Mouse (Mus musculus) intestine, embryonic 14.5 days (tissue): ENCODE results near the gene Pgam1. TPM values are rescaled to one million over a fixed set of nuclear protein-coding genes. Genes with fewer than 3 reads are reported as not detected.

ENCODE experiments used
- ATAC-seq: fragments of 200-750 bp; cut with Nextera tagmentation; replicated peaks from 2 replicates; pipeline ENCODE4 v1.8.0; 2017; ENCODE audit warnings: low read depth, moderate number of reproducible peaks, moderate TSS enrichment, moderate library complexity; ENCODE audit not compliant: low FRiP score, low TSS enrichment
- DNase-seq: peaks from one replicate; pipeline ENCODE4 v3.0.0-alpha.2; 2018; ENCODE audit warnings: low spot score
- H3K27ac ChIP-seq: fragments of 300-500 bp; sonication (generic); 2 replicates; pipeline ENCODE4 v1.5.1; 2014; ENCODE audit warnings: low read depth, mild to moderate bottlenecking, control low read depth
- H3K27me3 ChIP-seq: fragments of 300-500 bp; sonication (generic); replicated peaks from 2 replicates; pipeline ENCODE4 v1.6.1; 2014; ENCODE audit warnings: low read length, control low read depth; ENCODE audit not compliant: control insufficient read depth, insufficient read depth
- H3K36me3 ChIP-seq: fragments of 300-500 bp; sonication (generic); 2 replicates; pipeline ENCODE4 v1.6.1; 2014; ENCODE audit warnings: low read length, control low read depth; ENCODE audit not compliant: control insufficient read depth, insufficient read depth
- H3K4me1 ChIP-seq: fragments of 300-500 bp; sonication (generic); replicated peaks from 2 replicates; pipeline ENCODE4 v1.6.1; 2014; ENCODE audit warnings: low read length, control low read depth, mixed read lengths; ENCODE audit not compliant: control insufficient read depth, insufficient read depth
- H3K4me2 ChIP-seq: fragments of 300-500 bp; sonication (generic); 2 replicates; pipeline ENCODE4 v1.6.1; 2014; ENCODE audit warnings: low read length
- H3K4me3 ChIP-seq: fragments of 300-500 bp; sonication (generic); 2 replicates; pipeline ENCODE4 v1.5.1; 2014; ENCODE audit warnings: low read depth, low read length, control low read depth, mixed read lengths
- H3K9ac ChIP-seq: fragments of 300-500 bp; sonication (generic); 2 replicates; pipeline ENCODE4 v1.6.1; 2014; ENCODE audit warnings: mild to moderate bottlenecking, low read length
- H3K9me3 ChIP-seq: fragments of 300-500 bp; sonication (generic); 2 replicates; pipeline ENCODE4 v1.6.1; 2016; ENCODE audit warnings: low read length, control low read depth; ENCODE audit not compliant: control insufficient read depth
- WGBS: fragments of 180-500 bp; shearing (Covaris S2); extraction: QIAGEN DNeasy Blood & Tissue Kit; methylation state at CpG from one replicate; pipeline ENCODE4 v1.1.7; 2014; 5-methylcytosine and 5-hydroxymethylcytosine counted together
- polyA plus RNA-seq: library from polyadenylated mRNA; unstranded; fragments of >200 nt; fragmentation: Nextera tagmentation; extraction: Ambion mirVana; gene quantifications from 2 replicates; pipeline ENCODE4 v1.2.1, GENCODE M21; 2014

The Pgam1 gene
- polyA plus RNA-seq, 1 experiment from 2014 or later: 819 TPM

- 87% methylated on average over 7 of the region's 7 CpGs for WGBS
- H3K9me3 ChIP-seq: no peaks in the 10 kb centered on the region
- H3K36me3 ChIP-seq: peaks cover 98% of the 10 kb centered on the region
- ATAC-seq (no peak), DNase-seq (no peak)
- no peak overlapping the region for H3K9ac ChIP-seq
- no peaks in the 10 kb centered on the region for H3K27me3 ChIP-seq
- no peaks in the 10 kb centered on the region for H3K4me1 ChIP-seq
- H3K4me2 ChIP-seq: no peak overlapping the region
- no peak overlapping the region for H3K4me3 ChIP-seq
- no peak overlapping the region for H3K27ac ChIP-seq
These were observed 32.1 kb downstream of the Pgam1 start for GRCm38 (mm10) chr19:41943841-41944240.

DNA sequence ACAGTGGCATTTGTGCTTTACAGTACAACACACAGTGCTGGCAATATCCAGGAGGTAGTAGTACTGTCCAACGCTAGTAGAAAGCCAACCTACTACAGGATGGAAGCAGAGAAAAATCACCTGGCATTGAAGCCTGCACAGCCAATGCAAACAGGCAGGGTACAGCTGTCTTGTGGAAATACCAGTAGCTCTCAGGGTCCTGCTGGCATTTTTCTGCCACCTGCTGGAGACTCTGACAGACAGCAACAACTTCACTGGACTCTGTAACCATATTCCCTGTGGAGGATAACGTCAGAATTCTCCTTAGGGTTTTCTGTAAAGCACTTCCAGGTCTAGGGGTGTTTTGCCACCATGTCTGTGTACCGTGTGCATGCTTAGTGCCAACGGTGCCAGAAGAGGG, 40.6 kb downstream of the Pgam1 start:
- Histone ChIP-seq H3K27ac (no peak overlapping the region), H3K27me3 (no peaks in the 10 kb centered on the region), H3K9ac (no peak overlapping the region), H3K9me3 (no peaks in the 10 kb centered on the region), H3K36me3 (peaks cover 97% of the 10 kb centered on the region), H3K4me1 (no peaks in the 10 kb centered on the region), H3K4me2 (no peak overlapping the region), H3K4me3 (no peak overlapping the region)
- WGBS: 77% methylated on average over 4 of the region's 4 CpGs
- ATAC-seq (no peak), DNase-seq (no peak)

DNA sequence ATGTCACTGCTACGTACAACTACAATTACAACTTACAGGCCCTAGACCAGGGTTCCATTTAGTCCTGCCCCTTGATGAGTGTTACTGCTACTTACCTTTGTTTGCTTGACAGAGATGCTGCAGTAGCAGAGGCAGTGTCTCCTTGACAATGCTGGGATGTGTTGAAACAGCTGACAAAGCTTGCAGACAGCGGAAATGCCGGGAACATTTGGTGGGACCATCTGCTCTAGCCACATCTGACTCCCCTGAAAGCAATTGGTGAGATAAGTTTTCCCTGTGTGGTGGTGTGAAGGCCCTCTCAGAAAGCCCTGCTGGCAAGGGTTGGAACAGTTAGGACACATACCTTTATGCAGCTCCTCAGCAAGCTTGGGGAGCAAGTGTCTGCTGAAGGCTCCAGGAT, 41.9 kb downstream of the Pgam1 start:
- H3K36me3 ChIP-seq: peaks cover 97% of the 10 kb centered on the region
- DNase-seq (no peak), ATAC-seq (no peak)
- H3K4me2 ChIP-seq: no peak overlapping the region
- H3K27me3 ChIP-seq: no peaks in the 10 kb centered on the region
- H3K27ac ChIP-seq: no peak overlapping the region
- no peak overlapping the region for H3K9ac ChIP-seq
- H3K4me3 ChIP-seq: no peak overlapping the region
- 94% methylated on average over 3 of the region's 3 CpGs for WGBS
- no peaks in the 10 kb centered on the region for H3K9me3 ChIP-seq
- no peaks in the 10 kb centered on the region for H3K4me1 ChIP-seq

Other genes starting within 250 kb of the Pgam1 start
- 0.77 and 1.0 TPM in 2 replicates for gene Slit1, start 168.3 kb upstream of the Pgam1 start, polyA plus RNA-seq
- gene Arhgap19, start 109.9 kb upstream of the Pgam1 start, polyA plus RNA-seq: 25.5 and 29.0 TPM in 2 replicates
- 13.3 and 15.4 TPM in 2 replicates for gene Frat1, start 82.0 kb upstream of the Pgam1 start, polyA plus RNA-seq
- 6.4 and 6.5 TPM in 2 replicates for gene Frat2, start 63.8 kb upstream of the Pgam1 start, polyA plus RNA-seq
- gene Rrp12, start 15.8 kb upstream of the Pgam1 start, polyA plus RNA-seq: 16.2 and 16.3 TPM in 2 replicates
- 84.7 and 88.0 TPM in 2 replicates for gene Exosc1, start 21.5 kb downstream of the Pgam1 start, polyA plus RNA-seq
- 69.2 and 76.6 TPM in 2 replicates for gene Zdhhc16, start 21.6 kb downstream of the Pgam1 start, polyA plus RNA-seq
- 36.3 and 41.0 TPM in 2 replicates for gene Mms19, start 69.2 kb downstream of the Pgam1 start, polyA plus RNA-seq
- gene Ubtd1, start 69.8 kb downstream of the Pgam1 start, polyA plus RNA-seq: 9.1 and 9.9 TPM in 2 replicates
- gene Ankrd2, start 124.1 kb downstream of the Pgam1 start, polyA plus RNA-seq: 0.27 and 0.32 TPM in 2 replicates
- gene Hoga1, start 133.7 kb downstream of the Pgam1 start, polyA plus RNA-seq: 1.4 and 1.7 TPM in 2 replicates
- gene 4933411K16Rik, start 140.3 kb downstream of the Pgam1 start, polyA plus RNA-seq: 0.13 TPM in 1 of 2 replicates, not detected in the other
- gene Morn4, start 174.4 kb downstream of the Pgam1 start, polyA plus RNA-seq: 24.2 and 26.7 TPM in 2 replicates
- 23.5 and 32.0 TPM in 2 replicates for gene Pi4k2a, start 178.5 kb downstream of the Pgam1 start, polyA plus RNA-seq
- 33.6 and 35.2 TPM in 2 replicates for gene Avpi1, start 217.1 kb downstream of the Pgam1 start, polyA plus RNA-seq
- 10.1 and 10.3 TPM in 2 replicates for gene Marveld1, start 235.5 kb downstream of the Pgam1 start, polyA plus RNA-seq